Mouse (Mus musculus): Measurements from ENCODE around the gene Itgav.

The Itgav gene

DNA sequence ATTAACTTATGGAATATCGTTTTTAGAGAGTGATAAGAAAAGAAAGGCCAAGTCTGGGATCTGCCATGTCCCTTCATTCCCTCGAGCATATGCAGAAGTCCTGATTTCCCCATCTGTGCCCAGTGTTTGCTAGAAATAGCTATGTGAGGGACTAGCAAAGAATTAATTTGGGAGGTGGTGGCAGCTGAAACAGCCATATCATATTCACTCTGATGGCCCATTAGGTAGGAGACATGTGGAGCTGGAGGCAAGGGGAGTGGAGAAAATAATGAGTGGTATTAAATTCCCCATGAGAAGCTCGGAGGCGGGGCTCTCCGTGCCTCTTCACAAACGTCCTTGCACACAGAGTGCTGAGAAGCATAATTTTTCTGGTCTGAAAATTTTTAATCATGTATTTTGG lies 92.0 kb downstream of the Itgav start:
- DNase-seq (ENCODE audit: low spot score): no peak

DNA sequence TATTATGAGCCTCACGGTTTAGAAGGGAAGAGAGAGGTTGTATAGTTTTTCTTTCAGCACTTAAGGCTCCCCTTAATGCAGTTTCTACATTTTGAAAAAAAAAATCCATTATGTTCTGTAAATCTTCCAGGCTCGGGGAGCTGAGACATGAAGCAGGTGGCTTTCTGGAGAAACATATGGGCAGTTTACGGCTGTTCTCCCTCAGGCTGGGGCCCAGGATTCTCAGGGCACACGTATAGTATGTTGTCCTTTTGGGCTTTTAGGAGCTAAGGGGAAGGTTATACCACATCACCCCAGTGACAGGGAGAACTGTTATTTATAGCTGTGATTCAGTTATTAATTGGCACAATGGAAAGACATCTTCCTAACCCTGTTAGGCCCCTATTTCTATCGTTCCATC lies 101.0 kb downstream of the Itgav start:
- no peak for DNase-seq (ENCODE audit: low spot score)

DNA sequence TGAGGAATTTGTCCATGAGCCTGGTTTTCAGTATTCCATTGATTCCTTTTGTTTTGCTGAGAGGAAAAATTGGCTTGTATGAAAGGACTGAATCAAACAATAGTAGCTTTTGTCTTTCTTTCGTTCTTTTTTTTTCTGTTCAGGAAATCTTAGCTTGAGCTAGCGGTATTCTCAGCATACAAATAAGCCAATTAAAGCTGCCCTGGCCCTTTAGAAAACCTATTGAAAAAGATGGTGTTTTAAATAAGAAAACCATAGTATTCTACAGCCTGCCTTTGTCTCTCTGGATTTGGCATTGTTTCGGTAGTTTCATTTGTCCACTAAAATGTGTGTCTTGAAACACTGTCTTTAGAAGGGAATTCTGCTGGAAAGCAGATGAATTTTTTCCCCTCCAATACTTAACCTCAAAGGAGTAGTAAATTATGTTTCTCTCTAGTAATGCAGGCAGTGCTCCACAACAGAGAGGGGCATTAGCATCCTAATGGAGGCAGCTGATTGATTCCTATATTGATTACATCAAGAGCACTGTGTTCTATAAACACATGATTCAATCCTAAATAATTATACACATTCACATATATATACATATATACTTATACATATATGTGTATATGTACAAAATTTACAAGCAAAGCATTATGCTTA lies 104.8 kb downstream of the Itgav start:
- no peak for DNase-seq (ENCODE audit: low spot score)

DNA sequence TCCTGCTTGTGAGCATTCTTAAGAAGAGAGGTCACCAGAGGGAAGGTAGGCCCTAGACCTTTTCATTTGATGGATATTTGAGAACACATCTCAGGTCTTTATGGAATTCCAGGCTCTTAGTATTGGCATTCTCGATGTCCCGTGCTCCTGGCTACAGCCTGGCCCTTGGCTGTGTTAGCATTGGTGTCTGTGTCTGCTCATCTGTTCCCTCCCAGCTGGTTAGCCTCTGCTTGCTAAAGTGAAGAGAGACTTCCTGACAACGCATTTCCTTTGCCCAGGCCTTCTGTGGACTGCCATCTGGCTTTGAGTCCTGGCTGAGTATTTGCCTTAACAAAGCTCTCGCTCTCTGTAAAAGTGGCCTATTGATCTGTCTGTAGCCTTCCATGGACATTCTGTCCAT lies 108.7 kb downstream of the Itgav start:
- no peak for DNase-seq (ENCODE audit: low spot score)

GRCm38 (mm10) chr2:83835313-83836070 lies 111.3 kb downstream of the Itgav start:
- no peak for DNase-seq (ENCODE audit: low spot score)

DNA sequence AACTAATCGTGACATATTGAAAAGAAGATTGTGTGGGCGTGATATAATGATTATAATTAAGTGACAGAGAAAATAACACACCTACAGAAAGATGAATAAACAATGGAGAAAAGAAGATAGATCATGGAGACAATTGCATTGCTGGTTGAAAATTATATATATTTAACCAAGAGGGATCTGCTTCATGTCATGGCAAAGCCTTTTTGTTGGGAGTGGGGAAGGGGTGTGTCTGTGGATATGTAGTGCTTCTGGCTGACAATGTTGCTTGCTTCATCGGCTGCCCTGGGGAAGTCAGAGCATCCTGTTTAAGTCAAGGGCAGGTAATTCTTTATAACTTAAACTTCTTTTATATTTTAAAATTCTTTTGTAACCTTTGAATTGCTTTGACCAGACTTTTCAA lies 124.3 kb downstream of the Itgav start:
- DNase-seq (ENCODE audit: low spot score): no peak

DNA sequence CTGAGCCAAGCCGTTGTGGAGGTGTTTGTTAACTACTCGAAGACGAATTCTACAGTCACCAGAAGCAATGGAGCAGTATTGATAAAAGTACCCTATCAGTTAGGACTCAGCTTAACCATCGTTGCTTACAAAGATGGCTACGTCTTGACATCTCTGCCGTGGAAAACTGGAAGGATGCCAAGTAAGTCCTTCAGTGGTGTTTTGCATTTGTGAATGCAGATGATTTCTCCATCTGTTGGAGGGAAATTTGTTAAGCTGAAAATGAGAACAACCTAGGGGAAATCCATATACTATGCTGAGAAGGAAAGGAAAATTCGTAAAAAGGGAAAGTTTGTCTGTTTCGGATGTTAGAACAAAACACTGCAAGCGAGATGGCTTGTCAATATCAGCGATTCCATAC lies 129.2 kb downstream of the Itgav start:
- DNase-seq (ENCODE audit: low spot score): no peak

DNA sequence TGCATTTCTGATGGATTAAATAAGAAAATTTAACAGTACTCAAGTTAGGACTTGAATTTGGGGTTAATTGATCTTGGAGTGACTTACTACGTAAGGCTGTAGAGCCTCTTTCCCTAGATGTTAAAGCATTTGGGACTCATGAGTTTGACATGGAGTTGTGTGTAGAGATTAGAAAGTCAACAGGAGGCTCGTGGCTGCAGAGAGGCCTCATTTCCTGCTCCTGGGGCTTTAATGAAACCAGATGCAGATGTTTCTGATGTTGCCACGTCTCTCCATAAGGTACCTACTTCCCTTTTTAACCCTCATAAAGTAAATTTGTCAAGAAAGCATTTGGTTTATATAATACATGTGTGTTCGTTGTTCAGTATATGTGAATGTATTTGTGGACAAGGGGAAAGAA lies 132.0 kb downstream of the Itgav start:
- no peak for DNase-seq (ENCODE audit: low spot score)

All from testis, postnatal 10 days (tissue).